Mouse (Mus musculus) cerebellum, adult 2 months (tissue): ENCODE data around the gene Atg16l1. TPM values are rescaled to one million over a fixed set of nuclear protein-coding genes. Genes with fewer than 3 reads are reported as not detected.

Source experiments
- DNase-seq, 2 experiments: peaks; one replicate each; pipeline ENCODE4 v3.0.0; 2021
- H3K27ac ChIP-seq: fragments of 200-500 bp; 2 replicates; pipeline ENCODE4 v1.5.1; 2012; ENCODE audit warnings: low read length, control low read depth, inconsistent platforms; ENCODE audit not compliant: insufficient read depth
- H3K27me3 ChIP-seq: fragments of 200-500 bp; 2 replicates; pipeline ENCODE4 v1.6.1; 2012; ENCODE audit warnings: inconsistent platforms, mild to moderate bottlenecking, low read length, moderate library complexity; ENCODE audit not compliant: control insufficient read depth, insufficient read depth
- H3K4me1 ChIP-seq: fragments of 200-500 bp; 2 replicates; pipeline ENCODE4 v1.6.1; 2011; ENCODE audit warnings: low read length; ENCODE audit not compliant: control insufficient read depth, insufficient read depth
- H3K4me3 ChIP-seq: fragments of 200-500 bp; replicated peaks from 2 replicates; pipeline ENCODE3; 2011; ENCODE audit warnings: mild to moderate bottlenecking, low read depth, low read length, control low read depth; ENCODE audit not compliant: insufficient read depth
- CTCF ChIP-seq: fragments of 200-500 bp; IDR thresholded peaks from 2 replicates; pipeline ENCODE4 v1.5.1; 2011; ENCODE audit warnings: low read depth, mild to moderate bottlenecking, control low read depth, low read length, moderate library complexity, borderline replicate concordance; ENCODE audit not compliant: insufficient read depth
- POLR2A ChIP-seq: fragments of 200-500 bp; IDR thresholded peaks from 2 replicates; pipeline ENCODE4 v1.6.1; 2011; ENCODE audit warnings: low read length, control low read depth, borderline replicate concordance; ENCODE audit not compliant: insufficient read depth
- WGBS: fragments of 180-500 bp; shearing (Covaris S2); methylation state at CpG from one replicate; pipeline ENCODE4 v1.1.7; 2018; 5-methylcytosine and 5-hydroxymethylcytosine counted together
- polyA plus RNA-seq: library from polyadenylated mRNA; depleted of rRNA; stranded (reverse); fragments of >200 nt; gene quantifications from 2 replicates; pipeline ENCODE4 v1.2.3, GENCODE M21; 2012; rRNA removed

The Atg16l1 gene
- 65.6 and 66.4 TPM in 2 replicates for polyA plus RNA-seq

DNA sequence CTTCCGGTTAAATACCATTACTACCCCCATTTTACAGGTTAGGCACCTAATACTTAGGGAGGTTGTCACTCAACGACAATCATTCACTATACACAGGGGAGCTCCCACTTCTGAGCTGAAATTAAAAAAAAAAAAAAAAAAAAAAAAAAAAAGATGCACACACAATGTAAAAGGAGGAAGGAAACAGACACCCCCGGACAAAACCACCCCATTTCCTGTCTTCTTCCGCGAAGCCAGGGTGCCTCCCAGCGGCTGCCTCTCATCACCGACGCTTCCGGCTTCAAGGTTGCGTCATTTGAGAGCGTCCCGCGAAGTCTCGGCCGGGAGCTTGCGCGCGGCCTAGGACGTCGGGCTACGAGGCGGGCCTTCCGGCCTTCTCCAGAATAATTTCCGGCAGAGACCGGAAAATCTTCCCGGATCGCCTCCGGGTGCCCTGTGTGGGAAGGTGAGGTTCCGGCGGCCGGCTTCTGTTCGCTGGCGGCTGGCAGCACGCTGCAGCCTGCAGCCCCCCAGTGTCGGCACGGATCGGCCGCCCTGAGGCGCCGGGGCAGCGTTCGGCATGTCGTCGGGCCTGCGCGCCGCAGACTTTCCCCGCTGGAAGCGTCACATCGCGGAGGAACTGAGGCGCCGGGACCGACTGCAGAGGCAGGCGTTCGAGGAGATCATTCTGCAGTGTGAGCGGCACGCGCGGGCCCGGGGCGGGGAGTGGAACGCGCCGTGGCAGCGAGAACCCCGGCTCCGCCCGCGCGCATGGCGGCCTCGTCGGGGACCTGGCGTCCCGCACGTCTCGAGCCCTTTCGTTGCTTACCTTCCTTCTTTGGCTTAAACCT, at the start of gene Atg16l1:
Gene Atg16l1, plus strand, starts transcription at position 230 of the 830 bp plus-strand sequence.
- 1% methylated on average over 79 of the region's 79 CpGs for WGBS
- Histone ChIP-seq H3K27me3 (no peaks in the 10 kb centered on the region; the same call in 1 of the 2 replicates), H3K27ac (peak within 1 kb of the TSS; percentile 82), H3K4me1 (no peaks in the 10 kb centered on the region), H3K4me3 (peak within 1 kb of the TSS; percentile 75)
- peak; percentile 96 to 97 for DNase-seq
- TF ChIP-seq POLR2A (peak; percentile 60), CTCF (peak; percentile 56)

DNA sequence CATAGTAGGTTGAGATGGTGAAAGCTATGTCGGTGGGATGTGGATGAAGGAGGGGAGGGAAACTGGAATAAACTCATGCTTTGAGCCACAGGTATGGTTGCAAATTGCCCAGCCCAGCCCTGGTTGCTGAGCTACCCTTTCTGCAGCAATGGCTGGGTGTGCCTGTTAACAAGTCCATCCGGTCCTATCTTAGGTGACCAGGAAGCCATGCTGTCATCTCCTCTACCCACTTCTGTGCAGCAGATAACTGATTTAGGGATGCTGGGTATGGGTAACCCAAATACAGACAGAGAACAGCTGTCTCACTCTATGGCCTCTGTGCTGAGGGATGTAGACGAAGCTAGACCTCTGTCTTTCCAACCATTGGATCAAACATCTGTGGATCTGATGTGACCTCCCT, 49.3 kb upstream of the Atg16l1 start:
- no peak overlapping the region for H3K27ac ChIP-seq
- H3K4me1 ChIP-seq: no peaks in the 10 kb centered on the region
- H3K4me3 ChIP-seq: no peak overlapping the region
- no peaks in the 10 kb centered on the region for H3K27me3 ChIP-seq
- no peak for DNase-seq
- 89% methylated on average over 3 of the region's 3 CpGs for WGBS
- TF ChIP-seq POLR2A: no peak
- TF ChIP-seq CTCF: no peak

- no peaks in the 10 kb centered on the region for H3K4me1 ChIP-seq
- no peaks in the 10 kb centered on the region for H3K27me3 ChIP-seq
- WGBS: 28% methylated on average over 6 of the region's 6 CpGs
- no peak for DNase-seq
- H3K27ac ChIP-seq: no peak overlapping the region
- TF ChIP-seq POLR2A: no peak
- no peak for TF ChIP-seq CTCF
- no peak overlapping the region for H3K4me3 ChIP-seq
These were observed 46.6 kb upstream of the Atg16l1 start for GRCm38 (mm10) chr1:87709020-87709419.

- H3K4me3 ChIP-seq: no peak overlapping the region
- H3K4me1 ChIP-seq: no peaks in the 10 kb centered on the region
- no peak for TF ChIP-seq CTCF
- TF ChIP-seq POLR2A: no peak
- 79% methylated on average over 7 of the region's 7 CpGs for WGBS
- H3K27ac ChIP-seq: no peak overlapping the region
- no peak for DNase-seq
- no peaks in the 10 kb centered on the region for H3K27me3 ChIP-seq
These were observed 45.9 kb upstream of the Atg16l1 start for GRCm38 (mm10) chr1:87709661-87710270.

GRCm38 (mm10) chr1:87711938-87712613, 43.6 kb upstream of the Atg16l1 start:
- Histone ChIP-seq H3K4me1 (no peaks in the 10 kb centered on the region), H3K4me3 (no peak overlapping the region), H3K27me3 (no peaks in the 10 kb centered on the region), H3K27ac (no peak overlapping the region)
- no peak for DNase-seq
- no peak for TF ChIP-seq POLR2A
- no peak for TF ChIP-seq CTCF
- WGBS: 88% methylated on average over 10 of the region's 10 CpGs

GRCm38 (mm10) chr1:87712614-87712971, 43.1 kb upstream of the Atg16l1 start:
- Histone ChIP-seq H3K4me3 (no peak overlapping the region), H3K4me1 (no peaks in the 10 kb centered on the region), H3K27ac (no peak overlapping the region), H3K27me3 (no peaks in the 10 kb centered on the region)
- TF ChIP-seq CTCF: no peak
- no peak for TF ChIP-seq POLR2A
- WGBS: 92% methylated on average over 1 of the region's 1 CpGs
- no peak for DNase-seq

GRCm38 (mm10) chr1:87721382-87721781, 34.3 kb upstream of the Atg16l1 start:
- Histone ChIP-seq H3K4me1 (no peaks in the 10 kb centered on the region), H3K4me3 (no peak overlapping the region), H3K27ac (no peak overlapping the region), H3K27me3 (no peaks in the 10 kb centered on the region)
- TF ChIP-seq CTCF (peak; percentile 78), POLR2A (no peak)
- WGBS: 16% methylated on average over 8 of the region's 8 CpGs
- peak; percentile 23 to 42 for DNase-seq

DNA sequence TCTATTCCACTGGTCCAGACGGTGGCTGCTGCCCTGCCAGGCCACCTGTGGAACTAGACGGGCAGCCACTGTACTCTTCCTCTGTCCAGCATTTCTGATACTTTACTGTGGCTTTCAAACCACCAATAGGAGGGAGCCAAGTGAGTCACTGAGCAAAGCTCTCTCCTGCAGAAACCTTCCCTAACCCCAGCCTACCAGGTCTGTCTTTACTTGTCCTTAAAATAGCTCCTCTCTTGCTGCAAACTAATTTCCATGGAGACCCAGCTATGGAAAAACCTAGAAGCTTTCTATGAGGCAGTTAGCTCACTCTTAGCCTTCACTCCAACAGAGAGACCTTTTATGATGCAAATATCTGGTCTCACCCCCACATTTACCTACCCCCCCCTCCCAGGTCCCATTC, 33.6 kb upstream of the Atg16l1 start:
- Histone ChIP-seq H3K4me3 (no peak overlapping the region), H3K27ac (no peak overlapping the region), H3K27me3 (no peaks in the 10 kb centered on the region), H3K4me1 (no peaks in the 10 kb centered on the region)
- no peak for DNase-seq
- TF ChIP-seq CTCF: no peak
- no peak for TF ChIP-seq POLR2A
- 13% methylated on average over 2 of the region's 2 CpGs for WGBS
